Mouse (Mus musculus) liver, embryonic 14.5 days (tissue): ENCODE measurements around the gene Rhno1.

ENCODE experiments used
- CTCF ChIP-seq: IDR thresholded peaks from 2 replicates; pipeline ENCODE4 v1.5.1; 2016; ENCODE audit warnings: antibody characterized with exemption, low read depth, control low read depth
- EP300 ChIP-seq: IDR thresholded peaks from 2 replicates; pipeline ENCODE4 v1.6.1; 2016; ENCODE audit warnings: antibody characterized with exemption, low read depth

DNA sequence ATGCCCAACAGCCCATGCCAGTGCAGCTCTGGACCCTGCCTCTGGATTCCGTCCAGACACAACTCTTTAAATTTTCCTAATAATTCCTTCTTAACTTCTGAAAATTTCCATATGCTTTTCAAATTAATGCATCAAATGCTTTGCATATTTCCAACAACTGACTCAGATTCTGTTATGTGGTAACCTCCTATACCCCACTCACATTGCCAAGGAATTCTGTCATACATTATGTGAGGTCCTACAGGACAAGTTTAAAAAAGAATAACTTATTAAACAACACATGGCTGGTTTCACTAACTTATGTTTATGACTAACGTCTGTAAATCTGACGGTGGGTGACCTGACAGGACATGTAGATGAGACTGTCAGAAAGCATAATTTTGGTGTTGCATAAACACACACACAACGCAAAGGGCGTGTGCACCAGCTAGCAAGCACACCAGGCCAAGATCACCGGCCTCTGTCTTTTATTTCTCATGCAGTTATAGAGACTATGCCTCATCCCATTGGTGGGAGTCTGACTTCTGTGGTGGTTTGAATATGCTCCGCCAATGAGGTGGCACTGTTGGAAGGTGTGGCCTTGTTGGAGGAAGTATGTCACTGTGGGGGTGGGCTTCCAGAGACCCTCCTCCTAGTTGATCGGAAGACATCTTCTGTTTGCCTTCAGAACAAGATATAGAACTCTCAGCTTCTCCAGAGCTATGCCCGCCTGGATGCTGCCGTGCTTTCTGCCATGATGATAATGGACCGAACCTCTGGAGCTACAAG is 20.6 kb downstream of the Rhno1 start:
- TF ChIP-seq EP300 (no peak), CTCF (no peak)
